Mouse (Mus musculus) cortical plate, adult 2 months (tissue): ENCODE results near the gene Vav2.

Experiments
- CTCF ChIP-seq: fragments of 200-500 bp; IDR thresholded peaks from 2 replicates; pipeline ENCODE4 v1.5.1; 2011; ENCODE audit warnings: mild to moderate bottlenecking, control low read depth, low read length; ENCODE audit not compliant: insufficient read depth; ENCODE audit errors: extremely low read depth
- POLR2A ChIP-seq: fragments of 200-500 bp; IDR thresholded peaks from 2 replicates; pipeline ENCODE4 v1.6.1; 2011; ENCODE audit warnings: mild to moderate bottlenecking, low read length, control low read depth; ENCODE audit not compliant: insufficient read depth; ENCODE audit errors: extremely low read depth

DNA sequence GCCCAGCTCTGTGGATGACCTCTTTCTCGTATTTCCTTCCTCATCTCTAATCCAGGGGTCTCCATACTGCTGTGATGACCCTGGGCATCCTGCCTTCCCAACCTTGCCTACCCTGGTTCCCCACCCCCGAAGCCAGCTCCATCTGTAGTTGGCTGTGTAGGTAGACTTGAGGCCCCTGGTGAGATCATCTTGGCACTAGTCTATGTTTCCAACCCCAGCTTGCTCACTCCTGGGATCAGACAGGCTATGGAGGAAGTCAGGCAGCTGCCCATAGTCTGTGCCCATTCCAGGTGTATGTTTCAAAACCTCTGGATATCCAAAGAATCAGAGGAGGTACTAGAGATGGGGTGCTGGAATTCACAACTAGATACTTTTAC lies 179.4 kb downstream of the Vav2 start:
- no peak for TF ChIP-seq CTCF
- no peak for TF ChIP-seq POLR2A
